7 mouse cellular contexts compared by ENCODE assay signal in the genomic region with DNA sequence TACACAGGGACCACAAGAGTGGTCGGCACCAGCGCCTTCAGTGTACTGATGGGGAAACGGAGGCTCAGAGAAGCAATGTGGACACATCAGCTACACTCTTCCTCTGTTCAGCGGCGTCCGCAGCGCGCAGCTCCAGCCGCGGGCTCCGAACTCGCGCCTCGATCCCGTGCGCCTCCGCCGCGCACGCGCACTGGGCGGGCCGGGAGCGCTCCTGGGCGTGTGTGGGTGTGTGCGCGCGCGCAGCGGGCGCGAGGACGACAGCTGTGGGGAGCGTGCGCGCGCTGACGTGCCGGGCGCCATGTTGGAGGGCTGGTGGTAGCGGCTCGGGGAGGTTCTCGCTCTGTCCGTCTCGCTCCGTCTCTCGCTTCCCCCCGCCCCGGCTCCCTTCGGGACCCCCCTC. TPM values are rescaled to one million over a fixed set of nuclear protein-coding genes. Genes with fewer than 3 reads are reported as not detected.
A peak's percentile ranks its signal among the peaks of the same experiment; 100 is the strongest.
DNase-seq lines count a peak whose midpoint lies in the region; ATAC-seq lines count a peak whose summit lies in the region.

TSS of gene Ppp4r2 (plus strand) at position 268 of the 400 bp plus-strand sequence.

- H3K36me3 ChIP-seq in intestine, embryonic 16.5 days (ENCODE audit: control insufficient read depth, insufficient read depth, low read length), result peaks cover 13% of the 10 kb centered on the region; the same call in 1 of the 2 replicates
- H3K36me3 ChIP-seq in midbrain, embryonic 11.5 days (ENCODE audit: control insufficient read depth, insufficient read depth, low read length), result peaks cover 18% of the 10 kb centered on the region

- H3K4me1 ChIP-seq in intestine, embryonic 16.5 days (ENCODE audit: control insufficient read depth, insufficient read depth, low read length), result peaks cover 14% of the 10 kb centered on the region
- peaks cover 5% of the 10 kb centered on the region; the same call in 1 of the 2 replicates for H3K4me1 ChIP-seq in midbrain, embryonic 11.5 days (ENCODE audit: control insufficient read depth, insufficient read depth, low read length)

- intact Hi-C loops in left cerebral cortex, postnatal 36 days (cut with DNase I), result no loop called here

- H3K9ac ChIP-seq in intestine, embryonic 16.5 days (ENCODE audit: low read depth, low read length), result peak within 1 kb of the TSS; percentile 89
- H3K9ac ChIP-seq in midbrain, embryonic 11.5 days (ENCODE audit: low read length), result peak within 1 kb of the TSS; percentile 90

- no peaks in the 10 kb centered on the region for H3K27me3 ChIP-seq in intestine, embryonic 16.5 days (replicated peaks; ENCODE audit: control insufficient read depth, insufficient read depth, low read length)
- H3K27me3 ChIP-seq in midbrain, embryonic 11.5 days (ENCODE audit: control insufficient read depth, insufficient read depth, low read length), result no peaks in the 10 kb centered on the region

- H3K27ac ChIP-seq in intestine, embryonic 16.5 days (ENCODE audit: low read length), result peak within 1 kb of the TSS; percentile 81
- peak within 1 kb of the TSS; percentile 73 for H3K27ac ChIP-seq in midbrain, embryonic 11.5 days (ENCODE audit: low read depth, low read length)

- WGBS in intestine, embryonic 16.5 days, result under 1% methylated on average over 32 of the region's 50 CpGs
- under 1% methylated on average over 33 of the region's 50 CpGs for WGBS in midbrain, embryonic 11.5 days

- peak within 1 kb of the TSS; percentile 67 for H3K4me2 ChIP-seq in intestine, embryonic 16.5 days (ENCODE audit: low read depth, low read length)
- H3K4me2 ChIP-seq in midbrain, embryonic 11.5 days, result peak within 1 kb of the TSS; percentile 47

- peak within 1 kb of the TSS; percentile 89 for H3K4me3 ChIP-seq in intestine, embryonic 16.5 days (ENCODE audit: low read length)
- H3K4me3 ChIP-seq in midbrain, embryonic 11.5 days (ENCODE audit: low read depth, low read length), result peak within 1 kb of the TSS; percentile 89

- peak; percentile 96 for ATAC-seq in intestine, embryonic 16.5 days
- ATAC-seq in midbrain, embryonic 11.5 days (ENCODE audit: low FRiP score), result peak; percentile 96

- no peaks in the 10 kb centered on the region for H3K9me3 ChIP-seq in intestine, embryonic 16.5 days (ENCODE audit: control insufficient read depth, low read length)
- no peaks in the 10 kb centered on the region for H3K9me3 ChIP-seq in midbrain, embryonic 11.5 days (ENCODE audit: control insufficient read depth, low read length)

- DNase-seq in adrenal gland, adult 2 months, result peak; percentile 94
- DNase-seq in embryo, embryonic 11.5 days (ENCODE audit: low read depth, low spot score), result peak; percentile 88
- peak; percentile 86 to 92 for DNase-seq in gastrocnemius, postnatal 4 days (ENCODE audit: low spot score in 2 of 2)
- DNase-seq in left cerebral cortex, postnatal 36 days (ENCODE audit: low spot score in 2 of 2), result peak; percentile 88 to 91
- DNase-seq in midbrain, embryonic 11.5 days (ENCODE audit: low spot score, missing footprints), result peak; percentile 100
- peak; percentile 88 for DNase-seq in skeletal muscle tissue, adult 2 months (ENCODE audit: low read depth, low spot score)

RNA-seq across cellular contexts. Expression of gene Ppp4r2, which starts in this region (rescaled TPM):
- 10 to 100 TPM; 71.5 to 89.5 TPM for total RNA-seq in adrenal gland, adult 2 months (2021)
- 6.9 and 8.0 TPM in 2 replicates for polyA plus RNA-seq in adrenal gland, adult 2 months (2012; rRNA removed)
- 10 to 100 TPM; 71.7 to 79.0 TPM for total RNA-seq in gastrocnemius, postnatal 4 days (2021)
- polyA plus RNA-seq in intestine, embryonic 16.5 days (2015; fragmentation: Nextera tagmentation; extraction: Ambion mirVana), result 8.1 and 8.7 TPM in 2 replicates
- total RNA-seq in left cerebral cortex, postnatal 36 days (2021), result 10 to 100 TPM; 62.6 to 70.0 TPM
- 40.0 TPM in 2 replicates for polyA plus RNA-seq in midbrain, embryonic 11.5 days (2014; fragmentation: Nextera tagmentation; extraction: Ambion mirVana)

Comparison
In these comparisons a context has a peak if more than half of its experiments do, and no peak if none do; other contexts are left out.
1. Peak in every context shown above with its lines: DNase-seq, ATAC-seq, H3K4me3 ChIP-seq and H3K27ac ChIP-seq.